Mouse (Mus musculus) gastrocnemius, postnatal 14 days (tissue): ENCODE results near the gene Tctn3. TPM values are rescaled to one million over a fixed set of nuclear protein-coding genes. Genes with fewer than 3 reads are reported as not detected.
"Not testable (repeated sequence)": the region's sequence is repeated elsewhere in the genome, so short reads cannot be mapped to it uniquely, and the experiment has no call there.

Experiments
- DNase-seq: peaks from one replicate; pipeline ENCODE4 v3.0.0; 2021; ENCODE audit warnings: mixed read lengths
- intact Hi-C: fragments of 180-260 bp; cut with DNase I; formaldehyde crosslinking; loops from one replicate; pipeline ENCODE4 v1.15.1; 2025; ENCODE audit warnings: low total_unique reads
- total RNA-seq, 2 experiments: library from RNA; stranded (reverse); gene quantifications; 2 replicates each; pipeline ENCODE4 v1.2.3; 2021

Gene Tctn3
- total RNA-seq, 2 experiments from 2014 or later: 1.9 to 2.6 TPM

DNA sequence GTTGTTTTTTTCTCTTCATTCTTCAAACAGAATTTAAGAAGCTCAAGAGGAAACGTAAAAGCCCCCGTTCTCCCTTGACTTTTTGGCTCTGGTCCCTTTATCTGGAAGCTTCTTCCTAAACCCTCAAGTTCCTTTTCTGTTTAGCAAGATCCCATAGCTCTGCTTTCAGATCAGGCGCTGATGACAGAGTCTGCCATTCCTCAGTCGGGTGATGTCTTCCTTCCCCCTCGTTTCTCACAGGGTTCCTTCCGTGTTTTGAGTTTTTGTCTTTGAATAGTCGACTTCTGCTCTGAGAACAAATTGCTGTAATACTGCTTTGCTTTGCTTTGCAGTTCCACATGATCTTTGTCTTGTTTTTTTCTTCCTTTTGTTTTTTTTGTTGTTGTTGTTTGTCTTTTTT is 18.6 kb upstream of the Tctn3 start:
- intact Hi-C loops: no loop called here
- no peak for DNase-seq

DNA sequence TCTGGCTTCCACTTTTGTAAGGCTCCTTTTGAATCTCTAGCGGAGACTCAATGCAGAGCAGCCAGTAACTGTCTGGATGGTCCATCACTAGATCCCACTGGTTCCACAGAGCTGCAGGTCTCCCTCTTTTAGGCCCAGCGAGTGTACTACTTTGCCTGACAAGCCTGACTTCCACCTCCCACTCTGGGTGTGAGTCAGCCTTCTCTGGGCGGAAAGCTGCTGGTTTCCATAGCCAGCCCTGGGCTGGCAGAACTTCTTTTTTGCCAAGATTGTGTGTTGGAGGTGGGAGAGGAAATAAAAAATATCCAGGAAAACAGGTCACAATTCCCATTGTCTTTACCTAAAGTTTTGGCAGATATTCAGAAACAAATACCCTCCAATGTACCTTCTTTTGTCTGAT is 18.1 kb upstream of the Tctn3 start:
- intact Hi-C loops: no loop called here
- no peak for DNase-seq

DNA sequence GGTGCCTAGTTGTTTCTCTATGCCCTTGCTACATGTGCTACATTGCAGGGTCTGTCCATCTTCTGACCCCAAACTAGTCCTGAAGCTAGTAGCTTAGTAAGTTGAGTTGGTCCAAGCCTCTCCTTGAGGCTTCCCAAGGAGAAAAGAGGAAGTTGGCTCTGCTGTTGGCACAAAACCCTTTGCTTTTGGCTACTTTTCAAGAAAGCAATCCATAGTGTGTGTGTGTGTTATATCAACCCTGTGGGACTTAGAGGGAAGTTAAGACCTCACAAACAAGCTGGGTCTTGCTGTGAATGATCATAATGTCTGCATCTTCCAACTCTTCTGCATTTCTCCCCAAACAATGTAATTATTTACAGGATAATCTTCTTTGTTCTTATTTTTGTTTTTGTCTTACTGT is 16.9 kb upstream of the Tctn3 start:
- intact Hi-C loops: no loop called here

DNA sequence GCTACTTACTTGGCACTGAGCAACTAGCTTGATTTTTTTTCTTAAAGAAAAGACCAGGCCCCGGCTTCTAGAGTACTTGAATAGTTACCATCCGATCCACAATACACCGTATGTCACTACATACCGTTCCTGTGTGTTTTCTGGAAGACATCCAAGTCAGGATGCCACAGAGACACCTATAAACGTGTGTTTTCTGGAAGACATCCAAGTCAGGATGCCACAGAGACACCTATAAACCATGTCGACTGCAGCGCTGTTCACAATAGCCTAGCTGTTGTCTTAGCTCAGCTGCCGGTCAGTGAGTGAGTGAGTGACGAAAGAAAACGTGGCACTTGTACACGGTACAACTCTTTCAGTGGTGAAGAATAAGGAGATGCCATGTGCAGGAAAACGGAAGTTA is 13.9 kb upstream of the Tctn3 start:
- DNase-seq: no peak
- intact Hi-C loops: no loop called here

More for the DNA sequence above, 16.9 kb upstream of the Tctn3 start:
- DNase-seq: no peak

DNA sequence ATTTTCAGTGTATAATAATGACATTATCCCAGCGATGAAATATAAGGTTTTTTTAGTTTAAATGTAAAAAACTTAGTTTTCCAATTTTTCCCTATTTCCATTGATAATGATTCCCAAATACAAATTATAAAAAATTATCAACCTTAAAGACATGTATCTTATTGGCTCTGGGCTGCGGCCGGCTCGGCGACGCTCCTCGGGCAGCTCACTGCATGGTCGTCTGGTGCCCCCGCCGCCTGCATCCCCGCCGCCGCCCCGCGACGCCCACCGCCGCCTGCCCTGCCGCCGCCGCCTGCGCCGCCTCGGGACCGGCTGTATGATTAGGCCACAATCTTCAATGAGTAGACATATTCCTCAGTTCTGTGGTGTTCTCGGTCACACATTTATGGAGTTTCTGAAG is 9.6 kb upstream of the Tctn3 start:
- DNase-seq, intact Hi-C loops: not testable (repeated sequence)

DNA sequence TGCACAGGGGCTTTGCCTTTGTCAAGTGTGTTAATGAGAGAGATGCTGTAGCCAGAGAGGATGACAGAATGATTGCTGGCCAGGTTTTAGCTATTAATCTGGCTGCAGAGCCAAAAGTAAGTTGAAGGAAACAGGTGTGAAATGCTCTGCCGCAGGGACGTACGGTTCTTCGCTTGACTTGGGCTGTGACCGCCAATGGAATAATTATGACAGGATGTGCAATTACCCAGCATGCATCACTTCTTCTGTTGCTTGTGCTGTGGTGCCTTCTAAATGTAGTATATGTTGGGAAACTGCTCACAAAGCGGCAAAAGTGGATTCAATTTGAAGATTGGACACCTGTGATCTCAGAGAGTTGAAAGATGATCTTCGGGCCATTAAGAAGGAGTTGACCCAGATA is 4.0 kb upstream of the Tctn3 start:
- intact Hi-C loops: no loop called here
- no peak for DNase-seq

DNA sequence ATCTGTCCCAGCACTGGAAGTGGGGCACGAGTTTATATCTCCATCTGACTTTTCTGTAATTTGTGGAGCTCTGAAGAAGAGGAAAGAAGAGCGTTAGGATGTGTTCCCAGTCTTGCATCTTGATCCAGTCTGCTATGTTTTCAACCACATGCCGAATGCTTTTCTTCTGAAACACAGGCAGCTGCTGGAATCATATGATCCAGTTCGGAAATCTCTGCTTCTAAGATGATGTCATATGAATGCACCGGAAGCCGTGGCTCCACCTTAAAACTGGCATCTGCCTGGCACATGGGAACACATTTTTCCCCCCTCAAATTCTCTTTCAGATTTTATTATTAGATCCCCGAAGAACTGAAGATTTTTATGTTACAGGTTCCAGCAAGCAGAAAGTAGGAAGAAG is 2.8 kb upstream of the Tctn3 start:
- intact Hi-C loops: no loop called here
- no peak for DNase-seq

GRCm38 (mm10) chr19:40607676-40608075 is 4.4 kb downstream of the Tctn3 start:
- intact Hi-C loops: no loop called here
- no peak for DNase-seq

GRCm38 (mm10) chr19:40605189-40605588 is 6.8 kb downstream of the Tctn3 start:
- intact Hi-C loops: no loop called here
- DNase-seq: no peak

DNA sequence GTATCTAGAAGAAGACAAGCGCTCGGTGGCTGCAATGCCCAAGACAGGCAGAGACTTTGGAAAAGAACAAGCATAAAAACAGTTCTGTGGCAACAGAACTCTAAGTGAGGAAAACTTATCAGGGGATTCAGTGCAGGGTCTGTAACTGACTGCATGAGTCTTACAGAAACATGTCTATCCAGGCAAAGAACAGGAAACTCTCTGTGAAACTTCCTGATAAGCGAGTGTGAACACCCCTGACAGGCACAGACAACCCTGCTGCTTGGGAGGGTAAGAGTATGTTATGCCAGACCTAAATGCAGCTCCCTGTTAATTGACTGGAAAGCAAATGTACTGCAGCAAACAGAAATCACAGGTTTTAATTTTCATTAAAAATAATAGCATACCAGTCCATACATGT is 10.2 kb downstream of the Tctn3 start:
- no peak for DNase-seq
- intact Hi-C loops: no loop called here

GRCm38 (mm10) chr19:40600846-40601245 is 11.2 kb downstream of the Tctn3 start:
- DNase-seq, intact Hi-C loops: not testable (repeated sequence)

- DNase-seq: no peak
- intact Hi-C loops: no loop called here
Observed at GRCm38 (mm10) chr19:40595831-40596230, 16.2 kb downstream of the Tctn3 start.

DNA sequence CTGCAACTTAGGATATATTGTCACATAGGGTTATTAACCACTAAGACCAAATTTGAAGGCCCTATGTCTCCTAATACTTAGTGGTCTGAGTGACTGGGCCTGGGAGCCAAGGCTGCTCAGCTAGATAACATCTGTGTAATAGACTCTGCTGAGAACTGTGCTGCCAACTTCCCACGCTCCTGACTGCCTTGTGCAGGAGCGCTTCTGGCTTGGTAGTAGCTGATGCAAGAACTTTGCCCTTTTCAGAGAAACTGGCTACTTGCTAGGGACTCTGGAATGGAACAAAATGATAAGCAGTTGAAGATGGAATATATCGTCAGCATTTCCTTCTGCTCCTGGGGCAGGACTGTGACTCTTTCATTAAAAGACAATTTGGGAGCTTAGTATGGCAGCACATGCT is 16.8 kb downstream of the Tctn3 start:
- intact Hi-C loops: no loop called here
- DNase-seq: no peak

- DNase-seq: no peak
- intact Hi-C loops: no loop called here
Observed at GRCm38 (mm10) chr19:40589530-40589880, 22.5 kb downstream of the Tctn3 start.

DNA sequence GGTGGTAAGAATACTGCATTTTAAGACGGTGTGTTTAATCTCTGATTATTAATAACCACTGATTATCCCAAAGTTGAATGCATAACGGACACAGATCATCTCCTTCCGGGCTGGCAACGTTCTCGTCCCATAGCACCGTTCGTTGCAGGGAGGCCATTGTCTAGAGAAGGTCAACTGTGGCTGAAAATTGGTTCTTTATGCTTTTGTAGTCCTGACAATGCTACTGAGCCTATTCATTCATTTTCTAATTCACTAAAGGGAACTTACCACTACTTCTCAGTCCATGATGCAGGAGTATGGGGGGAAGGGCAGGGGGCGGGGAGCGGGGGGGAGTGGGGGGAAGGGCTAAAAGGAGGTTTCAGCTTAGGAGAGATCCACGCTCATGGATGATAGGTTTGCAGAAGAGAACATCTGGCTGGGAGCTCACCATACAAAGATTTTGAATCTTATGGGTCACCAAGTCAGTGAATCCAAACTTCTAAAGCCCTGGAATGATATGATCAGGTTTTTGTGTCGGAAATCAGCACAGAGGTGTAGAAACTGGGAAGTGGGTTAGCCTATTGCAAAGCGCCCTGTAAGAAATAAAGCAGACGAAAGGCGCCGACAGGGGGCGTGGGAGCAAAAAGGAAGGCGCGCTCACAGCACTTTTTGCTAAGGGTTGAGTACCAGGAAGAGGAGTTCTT is 23.0 kb downstream of the Tctn3 start:
- intact Hi-C loops: no loop called here
- peak; percentile 87 for DNase-seq

DNA sequence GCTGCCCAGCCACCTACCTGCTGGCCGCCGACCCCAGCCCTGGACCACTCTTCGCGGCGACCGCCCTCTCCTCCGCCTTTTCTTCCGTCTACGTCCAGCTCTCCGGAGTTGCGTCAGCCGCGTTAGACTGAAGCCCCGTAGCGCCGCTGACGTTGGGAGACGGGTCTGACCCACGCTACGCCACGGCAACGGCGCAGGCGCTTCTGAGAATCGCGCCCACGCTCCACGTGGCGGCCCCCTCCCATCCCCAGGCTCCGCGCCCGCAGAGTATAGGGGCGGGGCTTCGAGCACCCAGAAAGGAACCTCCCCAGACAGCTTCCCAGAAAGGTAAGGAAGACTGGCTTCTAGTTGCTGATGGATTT is 23.8 kb downstream of the Tctn3 start, which contains the start of gene Aldh18a1:
Aldh18a1 (minus strand) TSS at position 171 of the 362 bp plus-strand sequence.
- intact Hi-C loops: no loop called here

DNA sequence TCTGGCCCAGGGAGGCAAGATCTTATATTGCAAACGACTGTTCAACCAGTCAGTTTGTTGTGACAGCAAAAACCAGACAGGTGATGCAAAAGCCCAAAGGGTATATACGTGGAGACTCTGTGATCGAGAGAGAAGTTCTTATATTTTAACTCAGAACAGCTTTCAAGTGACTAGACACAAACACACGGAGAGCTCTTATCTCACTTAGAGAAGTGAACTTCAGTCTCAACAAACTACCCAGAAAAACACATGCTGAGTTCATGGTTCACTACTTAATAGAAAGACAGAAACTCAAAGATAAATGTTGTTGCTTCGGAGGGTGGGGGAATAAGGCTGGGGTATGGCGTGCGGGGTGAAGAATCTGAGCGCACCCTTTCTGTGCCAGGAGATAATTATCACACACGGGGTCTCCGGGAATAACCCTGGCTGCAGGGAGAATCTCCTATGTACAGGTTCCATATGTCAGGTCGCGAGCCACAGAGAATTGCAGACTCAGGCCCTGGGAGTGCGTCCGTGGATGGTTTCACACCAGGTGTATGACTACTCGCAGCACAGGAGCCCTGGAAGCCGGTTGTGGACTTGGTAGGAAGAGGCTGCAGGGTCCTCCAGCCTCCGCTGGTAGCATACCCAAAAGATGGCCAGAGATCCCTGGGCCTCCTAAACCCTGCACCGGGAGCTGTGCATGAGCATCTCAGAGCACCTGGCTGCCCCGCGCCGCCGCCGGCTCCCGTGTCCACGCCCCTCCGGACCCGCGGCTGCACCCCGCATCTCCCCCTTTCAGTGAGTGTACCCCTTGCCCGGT is 24.3 kb downstream of the Tctn3 start:
- intact Hi-C loops: no loop called here
- DNase-seq: no peak

More for the DNA sequence above, 23.8 kb downstream of the Tctn3 start, which contains the start of gene Aldh18a1:
- DNase-seq: peak; percentile 92

DNA sequence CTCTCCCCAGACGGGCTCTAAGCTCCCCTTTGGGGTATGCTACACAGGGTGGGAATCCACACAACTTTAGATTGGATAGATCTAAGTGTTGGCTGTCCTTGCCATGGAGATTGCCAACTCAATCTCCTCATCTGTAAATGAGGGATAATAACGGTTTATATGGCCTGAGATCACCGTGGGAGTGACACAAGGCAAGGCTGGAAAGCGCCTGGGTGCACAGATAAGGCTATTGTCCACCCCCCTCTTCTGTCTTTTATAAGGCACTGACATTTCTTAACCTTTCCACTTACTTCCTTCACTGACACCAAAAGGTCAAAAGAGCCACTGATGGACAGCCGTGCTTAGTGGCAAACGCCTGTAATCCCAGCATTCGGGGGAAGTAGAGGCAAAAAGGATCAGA is 25.1 kb downstream of the Tctn3 start:
- intact Hi-C loops: no loop called here
- no peak for DNase-seq

DNA sequence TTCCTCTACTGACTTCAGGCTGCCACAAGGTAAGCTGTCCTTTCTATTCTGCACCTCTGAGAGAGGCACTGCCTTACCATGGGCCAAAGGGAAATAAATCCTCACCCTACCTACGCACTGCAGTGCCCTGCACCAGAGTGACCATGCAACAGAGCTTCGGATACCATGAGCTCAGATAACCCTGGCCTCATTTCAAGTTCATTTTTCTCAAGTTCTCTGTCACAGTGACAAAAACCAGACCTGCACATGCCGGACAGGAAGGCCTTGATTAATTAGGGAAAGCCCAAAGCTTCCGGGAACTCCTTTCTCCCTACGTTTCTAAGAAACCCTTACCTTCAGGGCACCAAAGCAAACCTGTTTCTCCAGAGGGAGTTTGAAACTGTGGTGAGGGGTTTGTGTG is 30.4 kb downstream of the Tctn3 start:
- no peak for DNase-seq
- intact Hi-C loops: no loop called here

DNA sequence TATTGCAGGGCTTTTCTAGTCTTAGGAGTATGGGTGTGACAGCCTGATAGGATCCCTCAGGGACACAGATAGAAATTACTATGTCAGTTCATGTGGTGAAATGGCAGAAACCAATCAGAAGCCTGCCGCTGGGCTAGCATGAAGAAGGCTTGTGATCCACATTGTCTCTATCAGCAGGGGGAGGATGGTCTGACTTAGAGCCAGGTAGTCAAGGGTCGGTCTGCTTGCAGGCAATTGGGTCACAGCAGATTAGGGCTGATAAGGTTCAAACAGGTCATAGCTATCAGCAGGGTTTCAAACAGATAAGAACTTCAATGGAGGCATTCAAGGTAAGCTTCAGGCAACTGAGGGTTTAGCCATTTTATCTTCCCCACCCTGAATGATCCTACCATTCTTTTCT is 31.1 kb downstream of the Tctn3 start:
- intact Hi-C loops: no loop called here
- no peak for DNase-seq

GRCm38 (mm10) chr19:40575438-40575837 is 36.6 kb downstream of the Tctn3 start:
- DNase-seq: no peak
- intact Hi-C loops: no loop called here
